Mouse (Mus musculus): ENCODE results near the gene Unc50.

- TF ChIP-seq CTCF (IDR thresholded peaks at IDR 0.05; ENCODE audit: low read depth): no peak
- no peak for TF ChIP-seq EP300 (IDR thresholded peaks at IDR 0.05; ENCODE audit: low read depth)
These were observed 430 bp downstream of the Unc50 start for GRCm38 (mm10) chr1:37430297-37430840.

Measured in heart, postnatal 0 days (tissue).